Mouse (Mus musculus) kidney, postnatal 25 days (tissue): ENCODE data around the gene Ecm1.
"Not testable (repeated sequence)": the region's sequence is repeated elsewhere in the genome, so short reads cannot be mapped to it uniquely, and the experiment has no call there.

Experiments used
- DNase-seq, 2 experiments: peaks; one replicate each; pipeline ENCODE4 v3.0.0; 2021; ENCODE audit warnings: mixed read lengths in 2 of 2

The Ecm1 gene

GRCm38 (mm10) chr3:95726696-95727358, 12.5 kb downstream of the Ecm1 start:
- DNase-seq: no peak

DNA sequence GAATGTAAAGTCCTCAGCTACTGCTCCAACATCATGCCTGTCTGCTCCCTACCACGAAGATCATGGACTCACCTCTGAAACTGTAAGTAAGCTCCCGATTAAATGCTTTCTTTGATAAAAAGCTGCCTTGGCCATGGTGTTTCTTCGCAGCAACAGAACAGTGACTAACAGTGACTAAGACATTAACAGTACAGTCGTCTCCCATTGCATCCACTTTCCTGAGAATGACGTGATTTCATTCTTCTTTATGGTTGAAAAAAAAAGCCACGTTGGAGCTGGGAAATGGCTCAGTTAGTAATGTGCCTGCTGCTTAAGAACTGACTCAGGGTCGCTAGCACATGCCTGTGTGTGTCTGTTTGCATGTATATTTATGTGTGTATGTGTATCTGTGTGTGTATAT, 13.5 kb downstream of the Ecm1 start:
- DNase-seq: no peak

GRCm38 (mm10) chr3:95722386-95722785, 17.0 kb downstream of the Ecm1 start:
- DNase-seq: no peak

GRCm38 (mm10) chr3:95718153-95718552, 21.2 kb downstream of the Ecm1 start:
- no peak for DNase-seq

GRCm38 (mm10) chr3:95716075-95716474, 23.3 kb downstream of the Ecm1 start:
- DNase-seq: no peak

- no peak for DNase-seq
Measured at GRCm38 (mm10) chr3:95709967-95710366, 29.4 kb downstream of the Ecm1 start.

DNA sequence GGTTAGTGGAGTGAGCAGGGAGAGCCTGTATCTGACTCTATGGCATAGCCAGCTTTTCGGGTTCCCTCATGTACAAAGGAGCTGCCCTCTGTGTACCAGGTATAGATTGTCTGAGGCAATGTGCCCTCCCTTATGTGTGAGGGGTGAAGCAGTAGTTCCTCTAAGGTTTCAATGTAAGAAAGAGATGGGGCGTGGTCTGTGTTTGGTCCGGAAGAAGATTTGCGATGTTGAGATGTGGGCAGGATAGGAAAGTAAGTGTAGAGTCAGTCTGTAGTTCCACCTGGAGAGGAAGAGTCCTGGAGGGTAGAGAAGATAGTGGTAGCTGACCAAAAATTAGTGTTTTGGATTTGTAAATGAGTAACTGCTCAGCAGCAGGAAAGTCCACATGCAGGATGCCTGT, 30.3 kb downstream of the Ecm1 start:
- DNase-seq: no peak

DNA sequence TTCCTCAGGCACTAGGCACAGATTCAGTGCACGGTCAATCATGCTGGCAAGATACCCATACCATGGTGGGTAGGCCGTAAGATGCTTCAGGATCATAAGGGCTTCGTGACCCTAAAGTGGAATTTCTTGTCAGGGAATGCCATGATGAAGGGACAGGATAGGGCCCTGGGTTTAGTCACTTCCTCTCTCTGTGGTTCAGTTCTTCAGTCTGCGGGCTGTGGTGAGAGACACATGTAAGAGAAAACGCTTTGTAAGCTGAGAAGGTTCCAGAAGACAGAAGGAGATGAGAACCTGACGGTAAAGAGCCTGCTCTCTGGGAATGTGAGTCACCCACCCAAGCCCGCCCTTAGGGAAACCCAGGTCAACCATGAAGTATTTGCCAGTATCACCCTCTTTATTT, 31.9 kb downstream of the Ecm1 start:
- no peak for DNase-seq

GRCm38 (mm10) chr3:95706273-95706672, 33.1 kb downstream of the Ecm1 start:
- DNase-seq: no peak

DNA sequence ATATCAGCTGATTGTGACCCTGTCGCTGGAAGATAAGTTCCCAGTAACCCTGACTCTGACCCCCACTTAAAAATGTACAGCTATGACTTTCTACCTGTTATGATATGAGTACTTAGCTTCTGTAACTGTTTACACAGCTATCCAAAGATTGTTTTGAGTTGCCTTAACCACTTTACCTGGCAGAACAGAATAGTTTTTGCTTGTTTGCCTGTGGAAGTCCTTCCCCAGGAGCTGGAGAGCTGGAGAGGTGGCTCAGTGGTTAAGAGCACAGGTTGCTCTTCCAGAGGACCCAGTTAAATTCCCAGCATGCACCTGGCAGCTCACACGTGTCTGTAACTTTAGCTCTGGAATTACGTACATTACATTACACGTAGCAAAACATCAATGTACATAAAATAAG, 34.8 kb downstream of the Ecm1 start:
- DNase-seq: no peak

GRCm38 (mm10) chr3:95703276-95703675, 36.1 kb downstream of the Ecm1 start:
- DNase-seq: peak in 1 of 2 experiments; percentile 44

- DNase-seq: peak; percentile 89 to 92
Measured at GRCm38 (mm10) chr3:95701877-95702540, 37.4 kb downstream of the Ecm1 start.

- DNase-seq: no peak
Measured at GRCm38 (mm10) chr3:95701085-95701484, 38.3 kb downstream of the Ecm1 start.

DNA sequence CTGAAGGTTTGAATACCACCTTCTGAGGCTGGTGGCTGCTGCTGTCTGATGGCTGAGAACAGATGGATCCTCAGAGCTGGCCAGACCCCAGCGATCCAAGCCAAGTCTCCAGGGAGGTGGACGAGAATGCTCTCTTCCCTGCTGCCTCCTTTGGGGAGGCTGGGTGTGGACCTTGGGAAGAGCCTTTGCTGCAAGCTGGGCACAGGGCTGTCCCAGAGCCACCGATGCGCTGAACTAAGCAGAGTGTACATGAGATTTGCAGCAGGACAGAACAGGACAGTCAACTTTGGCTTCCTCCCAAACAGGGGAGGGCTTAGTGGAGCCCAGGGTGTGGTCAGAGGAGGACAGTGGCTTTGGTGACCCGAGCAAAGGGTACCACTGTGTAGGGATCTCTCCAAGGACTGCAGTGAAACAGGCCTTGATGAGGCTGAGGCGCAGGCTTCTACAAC, 39.1 kb downstream of the Ecm1 start:
- peak; percentile 20 to 48 for DNase-seq

GRCm38 (mm10) chr3:95698286-95698685, 41.1 kb downstream of the Ecm1 start:
- no peak for DNase-seq

GRCm38 (mm10) chr3:95696360-95696759, 43.0 kb downstream of the Ecm1 start:
- DNase-seq: peak; percentile 45 to 62

DNA sequence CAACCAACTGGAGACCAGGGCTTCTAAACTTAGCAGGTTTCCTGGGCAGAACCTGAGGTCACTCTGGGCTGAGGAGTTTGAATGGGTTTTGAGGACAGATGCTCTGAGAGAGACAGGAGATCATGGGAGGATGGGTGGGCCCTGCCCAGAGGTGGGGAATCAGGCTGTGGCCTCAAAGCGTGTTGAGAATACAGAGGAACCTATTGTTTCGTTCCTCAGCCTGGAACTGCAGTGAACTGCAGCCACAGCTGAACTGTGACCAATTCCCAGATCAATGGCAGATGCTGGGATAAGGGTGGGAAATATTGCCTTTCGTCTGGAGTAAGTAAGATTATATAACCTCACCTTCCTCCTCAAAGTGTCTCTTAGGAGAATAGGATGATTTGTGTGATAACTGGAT, 43.6 kb downstream of the Ecm1 start:
- no peak for DNase-seq

- DNase-seq: no peak
Measured at GRCm38 (mm10) chr3:95694808-95695703, 44.3 kb downstream of the Ecm1 start.

DNA sequence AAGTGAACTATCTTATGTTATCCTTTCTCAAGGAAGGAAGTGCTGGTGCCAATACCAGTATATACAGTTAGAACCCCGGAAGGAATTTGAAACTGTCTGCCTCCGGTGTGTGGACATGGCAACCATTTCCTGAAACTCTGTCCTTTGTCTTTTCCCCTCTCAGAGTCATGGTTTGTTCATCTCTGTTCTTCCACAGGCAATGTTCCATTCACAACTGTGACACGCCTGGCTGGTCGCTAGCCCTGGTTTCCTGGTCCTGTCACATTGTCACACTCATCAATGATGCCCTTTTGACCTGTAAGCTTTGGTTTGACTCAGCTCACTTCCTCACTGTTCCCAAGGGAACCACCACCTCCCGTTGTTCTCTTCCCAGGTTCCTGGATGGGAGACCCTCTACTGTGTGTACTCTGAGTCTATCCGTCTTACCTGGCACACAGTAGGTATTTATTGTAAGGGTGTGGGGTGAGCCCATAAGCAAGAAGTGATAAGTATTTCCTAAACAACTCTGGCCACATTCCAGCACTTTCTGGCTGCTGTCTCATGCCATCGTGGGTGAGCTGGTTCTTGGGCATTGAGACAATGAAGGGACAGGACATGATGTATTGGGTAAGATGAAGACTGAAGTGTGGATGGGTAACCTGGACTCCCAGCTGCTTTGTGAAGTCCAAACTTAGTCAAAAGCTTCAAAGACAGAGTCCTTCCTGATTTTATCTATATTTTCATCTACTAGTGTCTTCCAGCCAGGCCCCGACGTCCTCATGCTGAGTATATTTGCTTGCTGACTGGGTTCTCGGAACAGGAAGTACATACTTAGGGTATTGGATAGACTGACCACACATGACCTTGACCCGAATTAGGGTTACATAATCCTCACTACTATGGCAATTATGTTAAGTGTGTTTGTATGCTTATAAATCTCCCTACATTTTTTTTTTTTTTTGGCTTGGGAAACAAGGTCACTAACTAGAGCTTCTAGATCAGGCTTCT, 45.3 kb downstream of the Ecm1 start:
- peak; percentile 25 to 64 for DNase-seq

DNA sequence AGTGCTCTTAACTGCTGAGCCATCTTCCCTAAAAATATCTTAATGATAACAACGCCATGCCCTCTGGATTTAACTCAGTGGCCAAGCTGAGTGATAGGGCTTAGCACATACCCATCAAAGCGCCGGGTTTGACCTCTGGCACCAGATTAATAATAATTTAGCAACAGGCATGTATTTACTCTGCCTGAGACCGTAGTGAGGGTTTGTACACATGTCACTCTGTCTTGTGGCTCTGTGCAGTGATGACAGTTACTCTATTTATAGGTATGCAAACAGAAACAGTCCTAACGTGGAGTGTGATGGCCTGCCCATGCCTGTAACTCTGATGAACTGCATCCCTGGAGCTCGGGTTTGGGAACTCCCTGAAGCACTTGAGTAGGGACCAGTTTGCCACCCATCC, 46.7 kb downstream of the Ecm1 start:
- no peak for DNase-seq

- DNase-seq: not testable (repeated sequence)
Measured at GRCm38 (mm10) chr3:95690552-95690951, 48.8 kb downstream of the Ecm1 start.

- no peak for DNase-seq
Measured at GRCm38 (mm10) chr3:95689940-95690339, 49.4 kb downstream of the Ecm1 start.
